Mouse (Mus musculus) stomach, postnatal 0 days (tissue): ENCODE measurements at regions not wholly inside any gene's neighbourhood (a gene's known extent, or its start where the extent isn't known, plus 50 kb on each side); places are given as distances from the start of the nearest gene placed in this dataset.

Experiments used
- CTCF ChIP-seq: IDR thresholded peaks from 2 replicates; pipeline ENCODE4 v1.5.1; 2016; ENCODE audit warnings: antibody characterized with exemption, low read depth, mild to moderate bottlenecking, moderate library complexity
- EP300 ChIP-seq: optimal IDR thresholded peaks from 2 replicates; pipeline ENCODE3; 2016; ENCODE audit warnings: antibody characterized with exemption

DNA sequence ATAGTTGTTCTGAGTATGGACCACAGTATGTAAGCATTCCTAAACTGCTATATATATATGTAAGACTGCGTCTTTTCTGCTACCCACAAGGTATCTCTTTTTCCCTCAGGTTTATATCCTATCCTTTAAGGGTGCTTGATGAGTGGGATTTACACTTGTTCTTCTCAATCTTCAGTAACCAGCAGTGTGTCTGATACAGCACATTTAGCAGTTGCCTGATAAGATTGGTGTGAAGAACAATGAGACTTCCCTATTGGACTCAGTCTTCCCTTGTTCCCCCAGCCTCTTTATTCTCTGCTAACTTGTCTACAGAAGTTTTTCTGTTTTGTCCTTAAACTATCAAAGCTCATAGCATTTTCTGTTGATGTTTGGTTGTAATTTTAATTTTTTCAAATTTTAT is 86.1 kb upstream of the St8sia4 start:
- TF ChIP-seq CTCF (no peak), EP300 (no peak)
